ENCODE assay signal across 21 mouse cellular contexts in genomic region chr5:133198546-133198945, GRCm38 (mm10).
"Had no signal": no experiment of that assay in that cellular context is flagged by ENCODE, and none has a peak within 500 bp of the region (broad histone marks: within the 10 kb centered on the region; RNA-seq: fewer than 3 reads in every experiment).

No protein-coding gene starts in this region.

- ATAC-seq: hindbrain, embryonic 16.5 days; hindbrain, postnatal 0 days; inflammation-experienced regulatory T-cells, adult 6 months; intestine, embryonic 15.5 days; intestine, embryonic 16.5 days had no signal

- DNase-seq: heart, postnatal 10 days; heart, postnatal 14 days; heart, postnatal 36 days; heart, postnatal 4 days; kidney, adult 11 months; kidney, adult 18-20 months; kidney, adult 2 months; kidney, adult 8-10 months; kidney, adult 9 months; kidney, postnatal 10 days; kidney, postnatal 14 days; kidney, postnatal 25 days; kidney, postnatal 36 days; kidney, postnatal 4 days; layer of hippocampus, adult 9-11 months; layer of hippocampus, postnatal 36 days had no signal
